8 mouse cellular contexts compared by ENCODE assay signal in genomic region chr2:38368746-38369330, GRCm38 (mm10). TPM values are rescaled to one million over a fixed set of nuclear protein-coding genes. Genes with fewer than 3 reads are reported as not detected.
DNase-seq lines count a peak whose midpoint lies in the region; ATAC-seq and TF ChIP-seq lines count a peak whose summit lies in the region.

No protein-coding gene starts in this region.

- H3K4me1 ChIP-seq in megakaryocyte, embryonic 14.5 days, result peaks cover 8% of the 10 kb centered on the region

- H3K27me3 ChIP-seq in megakaryocyte, embryonic 14.5 days (replicated peaks), result peaks cover 89% of the 10 kb centered on the region

- no peak for TF ChIP-seq CTCF in left cerebral cortex, adult 2 months (IDR thresholded peaks at IDR 0.05)

- ATAC-seq in common myeloid progenitor, adult 5-6 weeks (replicated peaks; ENCODE audit: low read depth, poor library complexity, severe bottlenecking), result peak; percentile 99

- no peak overlapping the region for H3K4me3 ChIP-seq in left cerebral cortex, adult 2 months
- peak overlapping the region; percentile 87 for H3K4me3 ChIP-seq in megakaryocyte, embryonic 14.5 days (replicated peaks)

- peaks cover 4% of the 10 kb centered on the region; the same call in 1 of the 2 replicates for H3K9me3 ChIP-seq in megakaryocyte, embryonic 14.5 days

- no peaks in the 10 kb centered on the region for H3K36me3 ChIP-seq in megakaryocyte, embryonic 14.5 days (replicated peaks; ENCODE audit: low read length)

- DNase-seq in left cerebral cortex, adult 2 months (ENCODE audit: extremely low spot score in 1 of 2, low spot score in 2 of 2), result no peak
- DNase-seq in left cerebral cortex, adult 8-10 months (ENCODE audit: low spot score in 2 of 2), result no peak
- peak; percentile 43 to 55 for DNase-seq in heart, postnatal 14 days
- peak; percentile 70 to 75 for DNase-seq in kidney, postnatal 4 days
- peak; percentile 59 for DNase-seq in testis, postnatal 14 days (ENCODE audit: low spot score)
- DNase-seq in cerebellum, postnatal 4 days (ENCODE audit: low spot score in 2 of 2), result no peak

- H3K27ac ChIP-seq in left cerebral cortex, adult 2 months, result peak overlapping the region; percentile 32; the same call in 1 of the 2 replicates

- intact Hi-C loops in left cerebral cortex, adult 2 months (cut with DNase I), result no loop called here
- intact Hi-C loops in heart, postnatal 14 days (cut with DNase I), result no loop called here

RNA-seq across cellular contexts. Expression of gene Lhx2, which starts 29.8 kb away (rescaled TPM):
- 10 to 100 TPM; 83.9 to 88.2 TPM for total RNA-seq in left cerebral cortex, adult 2 months (2021)
- total RNA-seq in left cerebral cortex, adult 8-10 months (2022), result 10 to 100 TPM; 55.7 to 61.8 (median 58.4) TPM
- not detected in 2 replicates for total RNA-seq in common myeloid progenitor, adult 5-6 weeks (2017)
- total RNA-seq in heart, postnatal 14 days (2021), result under 1 TPM in 1 of 2 experiments, not detected in 1; 0.07 TPM
- polyA plus RNA-seq in megakaryocyte, embryonic 14.5 days (2012; ENCODE audit: insufficient read depth, low replicate concordance), result 0.03 TPM in 1 of 2 replicates, not detected in the other

Comparison
In these comparisons a context has a peak if more than half of its experiments do, and no peak if none do; other contexts are left out.
1. DNase-seq: peak in heart, postnatal 14 days (2 of 2), kidney, postnatal 4 days (2 of 2) and testis, postnatal 14 days (single experiment); none in left cerebral cortex, adult 2 months (0 of 2), left cerebral cortex, adult 8-10 months (0 of 2) and cerebellum, postnatal 4 days (0 of 2).
2. RNA of gene Lhx2, which starts 29.8 kb away (total RNA-seq): 83.9 to 88.2 TPM in left cerebral cortex, adult 2 months and 55.7 to 61.8 TPM in left cerebral cortex, adult 8-10 months; 0.07 TPM in heart, postnatal 14 days and not detected in common myeloid progenitor, adult 5-6 weeks; every median in the first group is over 10 times any median in the second.